Mouse (Mus musculus): ENCODE measurements around the gene Trpc7. TPM values are rescaled to one million over a fixed set of nuclear protein-coding genes. Genes with fewer than 3 reads are reported as not detected.

Trpc7 gene
- polyA plus RNA-seq, 1 experiment from 2014 or later, result 6.6 TPM

DNA sequence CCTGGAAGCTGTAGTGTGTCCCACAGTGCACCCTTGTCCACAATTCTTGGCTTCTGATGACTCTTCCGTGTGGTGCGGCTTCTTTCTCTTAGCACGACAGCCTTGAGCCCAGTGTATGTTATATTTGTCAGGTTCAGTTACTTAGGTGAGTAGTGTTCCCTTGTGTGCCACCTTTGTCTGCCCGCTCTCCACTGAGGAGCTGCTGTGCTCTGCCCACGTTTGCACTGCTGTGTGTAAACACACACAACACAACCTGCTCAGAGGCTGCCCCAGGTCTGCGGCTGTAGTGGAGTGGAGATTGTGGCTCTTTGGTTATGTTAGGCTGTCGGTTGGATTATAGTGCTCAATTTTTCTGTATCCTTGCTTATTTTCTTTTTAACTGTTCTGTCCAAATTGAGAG, 166.7 kb downstream of the Trpc7 start:
- peaks cover 22% of the 10 kb centered on the region for H3K36me3 ChIP-seq (ENCODE audit: control insufficient read depth, insufficient read depth, low read length)
- no peak overlapping the region for H3K9ac ChIP-seq (ENCODE audit: low read depth, low read length)
- H3K4me3 ChIP-seq (ENCODE audit: low read depth, low read length), result no peak overlapping the region
- ATAC-seq, result no peak
- WGBS, result 97% methylated on average over 7 of the region's 7 CpGs
- no peaks in the 10 kb centered on the region for H3K4me1 ChIP-seq (ENCODE audit: control insufficient read depth, insufficient read depth, low read length)
- H3K4me2 ChIP-seq (ENCODE audit: low read length), result no peak overlapping the region
- no peak overlapping the region for H3K27ac ChIP-seq (ENCODE audit: low read length)
- H3K9me3 ChIP-seq (replicated peaks; ENCODE audit: control insufficient read depth, low read length, poor library complexity, severe bottlenecking), result no peaks in the 10 kb centered on the region
- no peaks in the 10 kb centered on the region for H3K27me3 ChIP-seq (ENCODE audit: control insufficient read depth, insufficient read depth, low read depth, low read length)

DNA sequence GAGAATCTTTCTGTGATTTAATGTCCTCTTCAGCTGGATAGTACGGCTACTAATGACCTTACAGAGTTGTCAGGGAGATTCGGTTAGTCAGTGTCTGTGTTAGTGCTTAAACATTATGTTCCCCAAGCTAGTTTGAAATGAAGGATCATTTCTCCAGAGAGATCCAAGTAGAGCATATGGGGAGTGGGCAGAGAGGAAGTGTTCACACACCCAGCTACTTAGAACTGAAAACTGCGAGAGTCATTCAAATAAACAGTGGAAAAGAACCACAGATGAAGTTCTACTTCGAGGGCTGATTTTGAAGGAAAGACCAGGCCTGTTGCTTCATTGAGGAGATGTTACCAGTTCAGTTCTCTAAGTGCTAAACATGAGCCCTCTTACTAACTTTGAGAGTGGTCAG, 169.2 kb downstream of the Trpc7 start:
- Histone ChIP-seq H3K9ac (ENCODE audit: low read depth, low read length) (no peak overlapping the region), H3K36me3 (ENCODE audit: control insufficient read depth, insufficient read depth, low read length) (peaks cover 15% of the 10 kb centered on the region)

More for the DNA sequence above, 169.2 kb downstream of the Trpc7 start:
- Histone ChIP-seq H3K4me1 (ENCODE audit: control insufficient read depth, insufficient read depth, low read length) (no peaks in the 10 kb centered on the region), H3K27ac (ENCODE audit: low read length) (no peak overlapping the region), H3K4me3 (ENCODE audit: low read depth, low read length) (no peak overlapping the region), H3K27me3 (ENCODE audit: control insufficient read depth, insufficient read depth, low read depth, low read length) (no peaks in the 10 kb centered on the region), H3K9me3 (replicated peaks; ENCODE audit: control insufficient read depth, low read length, poor library complexity, severe bottlenecking) (no peaks in the 10 kb centered on the region), H3K4me2 (ENCODE audit: low read length) (no peak overlapping the region)
- ATAC-seq, result no peak
- WGBS, result 92% methylated on average over 4 of the region's 4 CpGs

Other genes starting within 250 kb of the Trpc7 start
- 17.1 and 18.7 TPM in 2 replicates for gene Smad5, start 193.0 kb downstream of the Trpc7 start, polyA plus RNA-seq (2015; fragmentation: Nextera tagmentation; extraction: Ambion mirVana)
- gene Gm45623, start 142.2 kb downstream of the Trpc7 start, polyA plus RNA-seq (2015; fragmentation: Nextera tagmentation; extraction: Ambion mirVana), result 3.0 and 4.5 TPM in 2 replicates

All from midbrain, embryonic 16.5 days (tissue).